Comparison of ENCODE assay signal across 8 mouse cellular contexts in genomic region chr5:122726068-122726467, GRCm38 (mm10). TPM values are rescaled to one million over a fixed set of nuclear protein-coding genes. Genes with fewer than 3 reads are reported as not detected.
DNase-seq lines count a peak whose midpoint lies in the region; ATAC-seq lines count a peak whose summit lies in the region.

No protein-coding gene starts in this region.

- H3K9me3 ChIP-seq in hindbrain, embryonic 11.5 days (ENCODE audit: control insufficient read depth, low read length): no peaks in the 10 kb centered on the region
- no peaks in the 10 kb centered on the region for H3K9me3 ChIP-seq in lung, embryonic 15.5 days

- no peaks in the 10 kb centered on the region for H3K4me1 ChIP-seq in hindbrain, embryonic 11.5 days (replicated peaks; ENCODE audit: control insufficient read depth, insufficient read depth, low read length)
- H3K4me1 ChIP-seq in lung, embryonic 15.5 days: 0 out of 2 replicates have a peak, but pooled peaks cover 3% of the 10 kb centered on the region

- no peaks in the 10 kb centered on the region for H3K27me3 ChIP-seq in hindbrain, embryonic 11.5 days (ENCODE audit: control insufficient read depth, insufficient read depth, low read length)
- no peaks in the 10 kb centered on the region for H3K27me3 ChIP-seq in lung, embryonic 15.5 days

- H3K4me3 ChIP-seq in hindbrain, embryonic 11.5 days (ENCODE audit: low read depth, low read length): no peak overlapping the region
- no peak overlapping the region for H3K4me3 ChIP-seq in lung, embryonic 15.5 days

- peak; percentile 90 for DNase-seq in ES-CJ7 (ENCODE audit: low read depth, low spot score)
- peak; percentile 79 for DNase-seq in adrenal gland, postnatal 10 days
- peak; percentile 80 for DNase-seq in embryo, embryonic 9.5 days (ENCODE audit: extremely low spot score)
- peak; percentile 89 for DNase-seq in hindbrain, embryonic 11.5 days (ENCODE audit: low spot score)
- peak; percentile 75 for DNase-seq in layer of hippocampus, adult 9-10 months (ENCODE audit: low spot score)
- peak; percentile 77 for DNase-seq in right cerebral cortex, adult 18-20 months
- DNase-seq in yolk sac, embryonic 10.5 days (ENCODE audit: low spot score): peak; percentile 73

- 22% methylated on average over 7 of the region's 7 CpGs for WGBS in hindbrain, embryonic 11.5 days
- WGBS in lung, embryonic 15.5 days: 19% methylated on average over 7 of the region's 7 CpGs

- ATAC-seq in hindbrain, embryonic 11.5 days (ENCODE audit: low FRiP score): 0 out of 2 replicates have a peak, but pooled peaks have one; percentile 30
- ATAC-seq in lung, embryonic 15.5 days (ENCODE audit: borderline replicate concordance, extremely low read depth, low FRiP score, low TSS enrichment): peak; percentile 37; the same call in 1 of the 2 replicates

- H3K4me2 ChIP-seq in hindbrain, embryonic 11.5 days (replicated peaks; ENCODE audit: low read depth, low read length): no peak overlapping the region
- H3K4me2 ChIP-seq in lung, embryonic 15.5 days: no peak overlapping the region

- no peak overlapping the region for H3K27ac ChIP-seq in hindbrain, embryonic 11.5 days (ENCODE audit: low read depth, low read length)
- H3K27ac ChIP-seq in lung, embryonic 15.5 days: no peak overlapping the region

- no peaks in the 10 kb centered on the region for H3K36me3 ChIP-seq in hindbrain, embryonic 11.5 days (ENCODE audit: control insufficient read depth, insufficient read depth, low read length)
- H3K36me3 ChIP-seq in lung, embryonic 15.5 days: no peaks in the 10 kb centered on the region

- H3K9ac ChIP-seq in hindbrain, embryonic 11.5 days (ENCODE audit: low read depth, low read length): no peak overlapping the region
- no peak overlapping the region for H3K9ac ChIP-seq in lung, embryonic 15.5 days

RNA-seq across cellular contexts. Expression of gene P2rx4, which starts 18.7 kb away (rescaled TPM):
- 10 to 100 TPM; 29.5 to 32.4 TPM for total RNA-seq in adrenal gland, postnatal 10 days (2021)
- 10.8 and 12.4 TPM in 2 replicates for polyA plus RNA-seq in hindbrain, embryonic 11.5 days (2014; fragmentation: Nextera tagmentation; extraction: Ambion mirVana)
- 16.6 and 17.5 TPM in 2 replicates for polyA plus RNA-seq in lung, embryonic 15.5 days (2015; fragmentation: Nextera tagmentation; extraction: Ambion mirVana)

RNA-seq across cellular contexts. Expression of gene Camkk2, which starts 53.1 kb away (rescaled TPM):
- 10 to 100 TPM; 21.2 to 25.7 TPM for total RNA-seq in adrenal gland, postnatal 10 days (2021)
- polyA plus RNA-seq in hindbrain, embryonic 11.5 days (2014; fragmentation: Nextera tagmentation; extraction: Ambion mirVana): 22.2 and 28.8 TPM in 2 replicates
- 35.0 and 36.4 TPM in 2 replicates for polyA plus RNA-seq in lung, embryonic 15.5 days (2015; fragmentation: Nextera tagmentation; extraction: Ambion mirVana)
